Mouse (Mus musculus) midbrain, embryonic 16.5 days (tissue): Measurements from ENCODE around the gene Nup93. TPM values are rescaled to one million over a fixed set of nuclear protein-coding genes. Genes with fewer than 3 reads are reported as not detected.

ENCODE experiments used
- ATAC-seq: fragments of 200-750 bp; cut with Nextera tagmentation; 2 replicates; pipeline ENCODE4 v1.8.0; 2017; ENCODE audit warnings: moderate TSS enrichment
- H3K27ac ChIP-seq: fragments of 300-500 bp; sonication (generic); 2 replicates; pipeline ENCODE4 v1.5.1; 2014; ENCODE audit warnings: mild to moderate bottlenecking, low read length, mixed read lengths
- H3K27me3 ChIP-seq: fragments of 300-500 bp; sonication (generic); 2 replicates; pipeline ENCODE4 v1.6.1; 2014; ENCODE audit warnings: low read depth, low read length, mixed read lengths; ENCODE audit not compliant: control insufficient read depth, insufficient read depth
- H3K36me3 ChIP-seq: fragments of 300-500 bp; sonication (generic); 2 replicates; pipeline ENCODE4 v1.6.1; 2014; ENCODE audit warnings: mild to moderate bottlenecking, low read length, moderate library complexity, mixed read lengths; ENCODE audit not compliant: control insufficient read depth, insufficient read depth
- H3K4me1 ChIP-seq: fragments of 300-500 bp; sonication (generic); 2 replicates; pipeline ENCODE4 v1.6.1; 2014; ENCODE audit warnings: mild to moderate bottlenecking, low read length, mixed read lengths; ENCODE audit not compliant: control insufficient read depth, insufficient read depth
- H3K4me2 ChIP-seq: fragments of 300-500 bp; sonication (generic); 2 replicates; pipeline ENCODE4 v1.6.1; 2014; ENCODE audit warnings: mild to moderate bottlenecking, low read length, mixed read lengths
- H3K4me3 ChIP-seq: fragments of 300-500 bp; sonication (generic); 2 replicates; pipeline ENCODE4 v1.5.1; 2014; ENCODE audit warnings: low read depth, mild to moderate bottlenecking, low read length, moderate library complexity, mixed read lengths
- H3K9ac ChIP-seq: fragments of 300-500 bp; sonication (generic); 2 replicates; pipeline ENCODE4 v1.6.1; 2014; ENCODE audit warnings: low read depth, low read length, mixed read lengths
- H3K9me3 ChIP-seq: fragments of 300-500 bp; sonication (generic); replicated peaks from 2 replicates; pipeline ENCODE4 v1.6.1; 2014; ENCODE audit warnings: mild to moderate bottlenecking, low read length, mixed read lengths; ENCODE audit not compliant: control insufficient read depth, poor library complexity, severe bottlenecking
- WGBS: fragments of 180-500 bp; shearing (Covaris S2); extraction: QIAGEN DNeasy Blood & Tissue Kit; methylation state at CpG from one replicate; pipeline ENCODE4 v1.1.7; 2014; 5-methylcytosine and 5-hydroxymethylcytosine counted together
- polyA plus RNA-seq: library from polyadenylated mRNA; unstranded; fragments of >200 nt; fragmentation: Nextera tagmentation; extraction: Ambion mirVana; gene quantifications from 2 replicates; pipeline ENCODE4 v1.2.1, GENCODE M21; 2015

The Nup93 gene
- polyA plus RNA-seq, 1 experiment from 2014 or later, result 59.1 TPM

- H3K4me1 ChIP-seq, result peaks cover 25% of the 10 kb centered on the region
These were observed 59.0 kb downstream of the Nup93 start for GRCm38 (mm10) chr8:94273289-94273850.

GRCm38 (mm10) chr8:94274030-94274429 is 59.7 kb downstream of the Nup93 start:
- no peak for ATAC-seq
- no peaks in the 10 kb centered on the region for H3K27me3 ChIP-seq
- 70% methylated on average over 5 of the region's 5 CpGs for WGBS
- H3K27ac ChIP-seq, result no peak overlapping the region
- H3K9me3 ChIP-seq, result no peaks in the 10 kb centered on the region
- no peak overlapping the region for H3K4me3 ChIP-seq
- H3K36me3 ChIP-seq, result no peaks in the 10 kb centered on the region
- no peak overlapping the region for H3K9ac ChIP-seq
- H3K4me2 ChIP-seq, result no peak overlapping the region
- peaks cover 25% of the 10 kb centered on the region for H3K4me1 ChIP-seq

More at GRCm38 (mm10) chr8:94273289-94273850, 59.0 kb downstream of the Nup93 start:
- Histone ChIP-seq H3K27ac (no peak overlapping the region), H3K27me3 (no peaks in the 10 kb centered on the region), H3K4me3 (no peak overlapping the region), H3K4me2 (no peak overlapping the region), H3K9me3 (no peaks in the 10 kb centered on the region), H3K36me3 (no peaks in the 10 kb centered on the region), H3K9ac (no peak overlapping the region)
- no peak for ATAC-seq
- 84% methylated on average over 5 of the region's 5 CpGs for WGBS

DNA sequence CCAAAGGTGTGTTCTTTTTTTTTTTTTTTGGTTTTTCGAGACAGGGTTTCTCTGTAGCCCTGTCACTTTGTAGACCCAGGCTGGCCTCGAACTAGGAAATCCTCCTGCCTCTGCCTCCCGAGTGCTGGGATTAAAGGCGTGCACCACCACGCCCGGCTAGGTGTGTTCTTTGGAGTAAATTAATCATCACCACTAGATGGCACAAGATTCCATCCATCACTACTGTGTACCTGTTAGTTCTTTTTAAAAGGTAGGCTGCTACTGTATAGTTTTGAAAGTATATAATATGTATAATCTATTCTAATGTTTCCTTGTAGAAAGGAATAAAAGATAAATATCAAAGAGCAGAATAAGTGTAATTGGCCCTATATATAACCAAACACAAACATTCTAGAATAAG is 63.9 kb downstream of the Nup93 start:
- 94% methylated on average over 6 of the region's 6 CpGs for WGBS
- H3K4me3 ChIP-seq, result no peak overlapping the region

DNA sequence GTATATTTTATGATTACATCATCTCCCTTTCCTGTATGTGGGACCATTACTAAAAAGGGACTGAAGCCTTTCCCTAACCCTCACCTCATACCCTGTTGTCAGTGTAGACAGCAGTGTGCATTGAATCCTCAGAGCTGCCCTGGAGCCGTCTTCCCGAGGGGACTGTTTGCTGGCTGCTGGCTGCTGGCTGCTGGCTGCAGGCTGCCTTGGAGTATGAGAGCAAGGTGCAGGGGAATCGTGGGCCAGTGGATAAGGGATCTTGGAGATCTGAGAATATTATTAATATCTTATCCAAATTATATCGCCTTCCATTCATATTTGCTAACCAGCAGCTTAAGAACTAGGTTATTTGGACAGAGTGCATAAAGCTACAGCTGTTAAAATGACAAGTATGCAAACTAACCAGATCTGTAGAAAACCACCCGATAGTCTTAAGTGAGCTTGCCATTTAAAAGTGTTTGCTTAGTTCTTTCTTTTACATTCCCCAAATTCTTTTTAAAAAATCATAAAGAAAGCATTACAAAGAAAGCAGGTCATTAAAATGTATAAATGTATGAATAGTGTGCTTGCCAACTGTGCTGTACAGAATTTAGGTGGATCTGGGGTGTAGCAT is 65.7 kb downstream of the Nup93 start:
- H3K4me2 ChIP-seq, result no peak overlapping the region
- H3K9ac ChIP-seq, result no peak overlapping the region
- H3K27ac ChIP-seq, result no peak overlapping the region
- no peaks in the 10 kb centered on the region for H3K27me3 ChIP-seq
- H3K4me3 ChIP-seq, result no peak overlapping the region
- 71% methylated on average over 5 of the region's 5 CpGs for WGBS
- ATAC-seq, result no peak
- 0 out of 2 replicates have a peak, but pooled peaks cover 3% of the 10 kb centered on the region for H3K4me1 ChIP-seq
- no peaks in the 10 kb centered on the region for H3K36me3 ChIP-seq
- no peaks in the 10 kb centered on the region for H3K9me3 ChIP-seq

More for the DNA sequence above, 63.9 kb downstream of the Nup93 start:
- no peak overlapping the region for H3K27ac ChIP-seq
- H3K4me1 ChIP-seq, result 0 out of 2 replicates have a peak, but pooled peaks cover 3% of the 10 kb centered on the region
- H3K36me3 ChIP-seq, result no peaks in the 10 kb centered on the region
- ATAC-seq, result no peak
- no peaks in the 10 kb centered on the region for H3K9me3 ChIP-seq
- no peak overlapping the region for H3K9ac ChIP-seq
- H3K27me3 ChIP-seq, result no peaks in the 10 kb centered on the region
- H3K4me2 ChIP-seq, result no peak overlapping the region

- H3K27ac ChIP-seq, result no peak overlapping the region
- 83% methylated on average over 3 of the region's 3 CpGs for WGBS
These were observed 68.2 kb downstream of the Nup93 start for GRCm38 (mm10) chr8:94282453-94282985.

DNA sequence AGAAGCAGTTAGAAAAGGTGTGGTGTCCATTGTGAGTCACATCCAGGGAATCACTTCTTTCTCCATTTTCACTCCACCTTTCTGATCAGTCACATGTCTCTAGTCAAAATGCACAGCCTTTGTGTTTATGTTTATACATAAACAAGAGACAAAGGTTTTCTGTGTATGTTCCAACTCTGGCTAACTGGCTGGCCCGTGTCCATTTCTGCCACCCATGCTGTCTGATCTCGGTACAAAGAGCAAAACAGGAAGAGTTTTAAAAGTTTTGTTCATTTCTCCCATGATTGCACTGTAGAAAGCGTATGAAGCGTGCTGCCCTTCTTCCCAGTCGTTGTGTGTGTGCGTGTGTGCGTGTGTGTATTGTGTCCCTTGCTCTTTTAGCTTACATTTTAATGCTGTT is 69.8 kb downstream of the Nup93 start:
- Histone ChIP-seq H3K4me2 (no peak overlapping the region), H3K9ac (no peak overlapping the region), H3K4me3 (no peak overlapping the region), H3K36me3 (peaks cover 2% of the 10 kb centered on the region; the same call in 1 of the 2 replicates), H3K27me3 (no peaks in the 10 kb centered on the region), H3K27ac (no peak overlapping the region), H3K9me3 (no peaks in the 10 kb centered on the region), H3K4me1 (0 out of 2 replicates have a peak, but pooled peaks cover 3% of the 10 kb centered on the region)
- no peak for ATAC-seq
- 87% methylated on average over 7 of the region's 7 CpGs for WGBS

More at GRCm38 (mm10) chr8:94282453-94282985, 68.2 kb downstream of the Nup93 start:
- no peak overlapping the region for H3K9ac ChIP-seq
- H3K27me3 ChIP-seq, result no peaks in the 10 kb centered on the region
- H3K9me3 ChIP-seq, result no peaks in the 10 kb centered on the region
- H3K4me2 ChIP-seq, result no peak overlapping the region
- 0 out of 2 replicates have a peak, but pooled peaks cover 3% of the 10 kb centered on the region for H3K4me1 ChIP-seq
- H3K4me3 ChIP-seq, result no peak overlapping the region
- H3K36me3 ChIP-seq, result peaks cover 2% of the 10 kb centered on the region; the same call in 1 of the 2 replicates
- ATAC-seq, result no peak

DNA sequence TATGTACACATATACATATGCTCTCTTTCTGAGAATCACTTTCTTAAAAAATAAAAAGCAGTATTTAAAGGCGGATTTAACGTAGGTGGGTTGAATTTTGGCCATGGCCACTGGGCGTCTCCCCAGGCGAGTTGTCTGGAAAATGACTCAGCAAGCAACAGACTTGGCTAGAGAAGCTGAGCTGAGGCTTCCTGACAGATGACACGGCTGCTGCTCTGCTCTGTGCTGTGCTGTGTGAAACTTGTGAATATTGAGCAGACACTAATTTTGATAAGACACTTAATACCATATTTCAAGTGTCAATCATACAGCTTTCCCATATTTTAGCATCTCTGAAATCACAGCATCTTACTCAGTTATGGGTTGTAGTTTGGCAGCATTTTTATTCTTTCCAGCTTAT is 76.2 kb downstream of the Nup93 start:
- no peak for ATAC-seq
- no peaks in the 10 kb centered on the region for H3K27me3 ChIP-seq
- H3K36me3 ChIP-seq, result peaks cover 15% of the 10 kb centered on the region; the same call in 1 of the 2 replicates
- no peaks in the 10 kb centered on the region for H3K9me3 ChIP-seq
- WGBS, result 91% methylated on average over 5 of the region's 5 CpGs
- H3K9ac ChIP-seq, result no peak overlapping the region
- no peaks in the 10 kb centered on the region; the same call in 1 of the 2 replicates for H3K4me1 ChIP-seq
- no peak overlapping the region for H3K27ac ChIP-seq
- H3K4me2 ChIP-seq, result no peak overlapping the region
- no peak overlapping the region for H3K4me3 ChIP-seq

- Histone ChIP-seq H3K4me3 (no peak overlapping the region), H3K4me2 (no peak overlapping the region), H3K36me3 (peaks cover 15% of the 10 kb centered on the region; the same call in 1 of the 2 replicates), H3K9me3 (no peaks in the 10 kb centered on the region), H3K9ac (no peak overlapping the region), H3K27me3 (no peaks in the 10 kb centered on the region), H3K4me1 (no peaks in the 10 kb centered on the region; the same call in 1 of the 2 replicates), H3K27ac (0 out of 2 replicates have a peak overlapping the region, but pooled peaks have one; percentile 3)
- no peak for ATAC-seq
- WGBS, result 75% methylated on average over 6 of the region's 6 CpGs
These were observed 77.7 kb downstream of the Nup93 start for GRCm38 (mm10) chr8:94292072-94292471.

GRCm38 (mm10) chr8:94292626-94293025 is 78.3 kb downstream of the Nup93 start:
- H3K4me3 ChIP-seq, result no peak overlapping the region
- H3K4me2 ChIP-seq, result no peak overlapping the region
- WGBS, result 86% methylated on average over 8 of the region's 8 CpGs
- H3K9me3 ChIP-seq, result no peaks in the 10 kb centered on the region
- no peaks in the 10 kb centered on the region for H3K27me3 ChIP-seq
- ATAC-seq, result no peak
- H3K27ac ChIP-seq, result no peak overlapping the region
- no peak overlapping the region for H3K9ac ChIP-seq
- H3K4me1 ChIP-seq, result no peaks in the 10 kb centered on the region; the same call in 1 of the 2 replicates
- peaks cover 15% of the 10 kb centered on the region; the same call in 1 of the 2 replicates for H3K36me3 ChIP-seq
